Mouse (Mus musculus): ENCODE results near the gene Ppox. TPM values are rescaled to one million over a fixed set of nuclear protein-coding genes. Genes with fewer than 3 reads are reported as not detected.
A peak's percentile ranks its signal among the peaks of the same experiment; 100 is the strongest.

Ppox gene
- polyA plus RNA-seq, 1 experiment = 9.0 TPM

DNA sequence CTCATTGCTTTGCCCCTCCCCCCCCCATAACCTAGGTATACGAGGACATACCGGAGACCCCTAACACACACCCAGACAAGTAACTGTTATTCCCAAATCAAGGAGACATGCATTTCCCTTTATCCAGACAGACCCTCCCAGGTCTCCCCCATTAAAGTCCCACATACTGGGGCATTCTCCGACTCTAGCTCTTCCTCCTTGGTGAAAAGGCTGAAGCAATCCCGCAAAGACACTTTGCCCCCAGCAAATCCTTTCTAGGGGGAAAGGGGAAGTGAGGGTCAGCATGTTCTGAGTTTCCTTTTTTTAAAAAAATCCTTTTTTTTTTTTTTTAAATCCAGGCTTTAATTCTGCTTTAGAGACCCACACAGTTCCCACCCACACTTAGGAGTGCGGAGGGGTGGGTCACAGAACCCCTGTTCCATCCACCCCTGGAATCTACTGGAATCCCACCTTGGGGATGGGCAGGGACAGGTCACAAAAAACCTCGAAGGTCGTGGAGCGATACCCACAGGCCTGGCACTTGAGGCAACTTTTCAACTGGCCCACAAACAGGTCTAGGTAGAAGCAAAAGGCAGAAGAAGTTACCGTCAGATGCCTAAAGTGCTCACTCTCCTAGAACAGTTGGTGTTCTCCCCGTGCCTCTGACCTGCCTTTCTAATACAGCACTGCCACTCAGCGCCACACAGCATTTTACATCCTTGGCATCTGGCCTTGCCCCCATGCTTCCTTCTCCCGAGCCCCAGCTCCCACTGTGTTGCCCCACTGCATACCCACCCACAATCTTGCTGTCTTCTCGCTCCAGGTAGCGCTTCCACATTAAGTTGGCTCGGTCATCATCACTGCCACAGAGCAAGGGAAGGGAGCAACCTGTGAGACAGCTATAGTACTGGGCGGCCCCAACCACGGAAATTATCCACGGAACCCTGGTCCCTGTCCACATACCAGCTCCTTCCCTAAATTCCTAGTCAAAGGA is 2.5 kb upstream of the Ppox start:
- Histone ChIP-seq H3K79me2 (ENCODE audit: control insufficient read depth, insufficient read depth) (peaks cover 17% of the 10 kb centered on the region), H3ac (ENCODE audit: control insufficient read depth, insufficient read length, low read depth) (no peak overlapping the region), H3K27me3 (ENCODE audit: control insufficient read depth, insufficient read depth, insufficient read length) (no peaks in the 10 kb centered on the region), H3K79me3 (ENCODE audit: low read depth) (peaks cover 7% of the 10 kb centered on the region), H3K36me3 (ENCODE audit: control insufficient read depth, insufficient read depth) (peaks cover 30% of the 10 kb centered on the region), H3K4me3 (ENCODE audit: insufficient read depth, poor library complexity, severe bottlenecking) (no peak overlapping the region)
- TF ChIP-seq MYOG (IDR thresholded peaks at IDR 0.05; ENCODE audit: control insufficient read depth, extremely low read depth, insufficient read length) (no peak), MYOD1 (IDR thresholded peaks at IDR 0.05; ENCODE audit: control insufficient read depth, insufficient read length, low read depth) (no peak), USF1 (IDR thresholded peaks at IDR 0.05; ENCODE audit: low read depth) (no peak)

DNA sequence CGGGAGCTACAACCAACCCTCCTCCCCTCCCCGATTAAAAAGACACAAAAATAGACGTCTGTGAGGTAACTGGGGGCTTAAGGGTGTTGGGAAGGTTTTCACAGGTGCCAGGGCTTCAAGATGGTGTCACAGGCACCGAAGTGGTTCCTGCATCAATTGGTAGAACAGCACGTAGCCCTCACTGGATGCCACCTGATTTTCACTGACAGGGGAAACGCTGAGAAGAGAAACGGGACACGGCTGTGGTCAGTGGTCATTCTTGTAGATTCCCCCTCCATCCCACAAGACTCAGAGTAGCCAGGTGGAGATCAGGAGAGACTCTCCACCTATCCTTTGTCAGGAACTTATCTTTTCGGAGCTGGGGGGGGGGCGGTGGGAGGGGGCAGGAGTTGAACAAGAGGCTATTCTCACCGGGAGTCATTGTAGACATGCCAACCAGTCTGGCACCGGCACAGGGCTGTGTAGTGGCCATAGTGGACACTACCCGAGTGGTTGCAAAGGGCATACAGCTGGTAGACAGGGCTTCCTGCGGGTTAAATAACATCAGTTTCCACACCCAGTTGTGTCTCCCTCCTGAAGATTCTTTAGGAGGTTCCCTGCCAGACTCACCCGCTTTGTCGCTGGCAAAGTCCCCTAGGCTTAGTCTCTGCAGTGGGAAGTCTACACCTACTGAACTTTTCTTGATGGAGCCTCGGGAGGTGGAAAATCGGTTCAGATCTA is 1.3 kb upstream of the Ppox start:
- Histone ChIP-seq H3K4me3 (ENCODE audit: insufficient read depth, poor library complexity, severe bottlenecking) (no peak overlapping the region), H3K36me3 (ENCODE audit: control insufficient read depth, insufficient read depth) (peaks cover 30% of the 10 kb centered on the region), H3K79me3 (ENCODE audit: low read depth) (peaks cover 7% of the 10 kb centered on the region), H3ac (ENCODE audit: control insufficient read depth, insufficient read length, low read depth) (no peak overlapping the region), H3K27me3 (ENCODE audit: control insufficient read depth, insufficient read depth, insufficient read length) (no peaks in the 10 kb centered on the region), H3K79me2 (ENCODE audit: control insufficient read depth, insufficient read depth) (peaks cover 14% of the 10 kb centered on the region)
- TF ChIP-seq FOSL1 (IDR thresholded peaks at IDR 0.05; ENCODE audit: insufficient read depth, low read length, poor library complexity, severe bottlenecking) (no peak), MYOD1 (IDR thresholded peaks at IDR 0.05; ENCODE audit: control insufficient read depth, insufficient read length, low read depth) (no peak), CTCF (IDR thresholded peaks at IDR 0.05; ENCODE audit: control insufficient read depth, insufficient read depth, insufficient read length) (no peak), MYOG (IDR thresholded peaks at IDR 0.05; ENCODE audit: control insufficient read depth, extremely low read depth, insufficient read length) (no peak), USF1 (IDR thresholded peaks at IDR 0.05; ENCODE audit: low read depth) (no peak), CEBPB (IDR thresholded peaks at IDR 0.05; ENCODE audit: low read depth) (no peak), MAX (IDR thresholded peaks at IDR 0.05) (no peak)

DNA sequence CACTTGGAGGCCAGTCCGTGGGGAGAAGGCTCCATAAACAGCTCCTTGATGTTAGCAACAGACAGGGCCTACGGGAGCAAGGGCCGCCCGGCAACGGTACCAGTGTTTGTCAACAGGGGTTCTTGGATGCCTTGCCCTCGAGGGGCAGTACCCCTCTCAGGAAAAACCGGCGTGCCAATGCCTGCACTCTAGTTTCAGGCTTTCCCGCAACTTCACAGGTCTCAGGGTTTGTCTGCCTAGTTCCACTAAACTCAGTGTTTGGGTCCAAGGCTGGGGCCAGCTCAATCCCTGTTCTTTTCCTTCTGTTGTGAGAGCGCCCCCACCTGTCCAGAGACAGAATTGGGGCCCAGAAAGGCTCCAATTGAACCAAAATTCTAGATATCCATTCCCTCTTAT is 540 bp upstream of the Ppox start:
- Histone ChIP-seq H3K27me3 (ENCODE audit: control insufficient read depth, insufficient read depth, insufficient read length) (no peaks in the 10 kb centered on the region), H3K79me2 (ENCODE audit: control insufficient read depth, insufficient read depth) (peaks cover 7% of the 10 kb centered on the region), H3K4me3 (ENCODE audit: insufficient read depth, poor library complexity, severe bottlenecking) (peak overlapping the region; percentile 38), H3K36me3 (ENCODE audit: control insufficient read depth, insufficient read depth) (peaks cover 35% of the 10 kb centered on the region), H3K79me3 (ENCODE audit: low read depth) (peaks cover 2% of the 10 kb centered on the region), H3ac (ENCODE audit: control insufficient read depth, insufficient read length, low read depth) (peak overlapping the region; percentile 58)
- TF ChIP-seq CEBPB (IDR thresholded peaks at IDR 0.05; ENCODE audit: low read depth) (no peak), CTCF (IDR thresholded peaks at IDR 0.05; ENCODE audit: control insufficient read depth, insufficient read depth, insufficient read length) (peak; percentile 18)

DNA sequence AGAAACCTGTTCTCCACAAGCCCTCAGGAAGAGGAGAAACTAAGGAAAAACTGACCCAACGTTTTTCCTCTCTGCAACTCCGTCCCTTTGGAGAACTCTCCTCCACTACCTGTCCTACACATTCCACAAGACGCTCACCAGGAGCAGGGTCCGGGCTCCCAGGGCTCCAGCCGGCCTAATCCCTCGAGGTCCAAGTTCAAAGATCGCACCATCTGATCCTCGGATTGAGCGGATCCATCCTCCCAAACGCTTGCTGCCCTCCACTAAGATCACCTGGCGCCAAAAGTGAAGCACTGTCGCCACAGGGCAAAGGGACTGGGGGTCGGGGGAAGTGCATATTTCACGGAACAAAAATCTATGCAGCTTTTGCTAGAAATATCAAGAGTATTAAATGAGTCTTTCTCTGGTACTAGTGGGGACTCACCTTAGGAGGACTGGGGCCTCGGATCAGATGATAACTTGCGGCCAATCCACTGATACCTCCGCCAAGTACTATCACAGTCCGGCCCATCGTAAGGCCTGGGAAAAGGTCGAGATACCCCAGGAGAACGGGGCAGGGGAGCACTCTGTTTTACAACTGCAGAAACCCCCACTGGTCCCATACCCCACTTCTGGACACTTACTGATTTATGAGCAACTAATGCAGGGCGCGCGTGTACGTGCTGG is 603 bp downstream of the Ppox start:
- Histone ChIP-seq H3K4me3 (ENCODE audit: insufficient read depth, poor library complexity, severe bottlenecking) (peak overlapping the region; percentile 55), H3K79me3 (ENCODE audit: low read depth) (no peaks in the 10 kb centered on the region), H3K79me2 (ENCODE audit: control insufficient read depth, insufficient read depth) (no peaks in the 10 kb centered on the region), H3K36me3 (ENCODE audit: control insufficient read depth, insufficient read depth) (peaks cover 40% of the 10 kb centered on the region), H3K27me3 (ENCODE audit: control insufficient read depth, insufficient read depth, insufficient read length) (no peaks in the 10 kb centered on the region), H3ac (ENCODE audit: control insufficient read depth, insufficient read length, low read depth) (peak overlapping the region; percentile 80)
- TF ChIP-seq CEBPB (IDR thresholded peaks at IDR 0.05; ENCODE audit: low read depth) = no peak
- no peak for TF ChIP-seq MAX (IDR thresholded peaks at IDR 0.05)
- no peak for TF ChIP-seq MYOG (IDR thresholded peaks at IDR 0.05; ENCODE audit: control insufficient read depth, extremely low read depth, insufficient read length)
- no peak for TF ChIP-seq FOSL1 (IDR thresholded peaks at IDR 0.05; ENCODE audit: insufficient read depth, low read length, poor library complexity, severe bottlenecking)
- TF ChIP-seq CTCF (IDR thresholded peaks at IDR 0.05; ENCODE audit: control insufficient read depth, insufficient read depth, insufficient read length) = no peak
- TF ChIP-seq MYOD1 (IDR thresholded peaks at IDR 0.05; ENCODE audit: control insufficient read depth, insufficient read length, low read depth) = no peak
- TF ChIP-seq USF1 (IDR thresholded peaks at IDR 0.05; ENCODE audit: low read depth) = no peak

DNA sequence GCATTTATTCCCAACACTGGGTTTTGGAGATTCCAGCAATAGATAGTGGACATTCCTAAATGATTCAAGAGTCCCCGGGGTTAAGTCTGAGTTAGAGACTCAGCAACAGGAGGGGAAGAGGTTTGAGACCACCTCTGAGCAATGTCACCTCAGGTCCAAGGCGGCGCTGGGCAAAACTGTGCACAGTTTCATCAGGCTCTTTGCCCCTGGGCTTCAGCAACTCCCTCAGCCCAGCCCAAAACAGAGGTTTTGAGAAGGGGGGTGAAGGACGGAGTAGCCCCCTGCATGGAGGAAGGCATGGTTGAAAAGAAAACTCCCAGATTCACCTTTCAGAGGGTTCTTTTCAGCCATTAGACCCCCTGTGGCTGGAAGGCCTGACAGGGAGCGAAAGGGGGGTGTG is 1.3 kb downstream of the Ppox start:
- Histone ChIP-seq H3K79me3 (ENCODE audit: low read depth) (no peaks in the 10 kb centered on the region), H3K27me3 (ENCODE audit: control insufficient read depth, insufficient read depth, insufficient read length) (no peaks in the 10 kb centered on the region), H3K36me3 (ENCODE audit: control insufficient read depth, insufficient read depth) (peaks cover 40% of the 10 kb centered on the region), H3ac (ENCODE audit: control insufficient read depth, insufficient read length, low read depth) (no peak overlapping the region), H3K4me3 (ENCODE audit: insufficient read depth, poor library complexity, severe bottlenecking) (peak overlapping the region; percentile 55), H3K79me2 (ENCODE audit: control insufficient read depth, insufficient read depth) (no peaks in the 10 kb centered on the region)
- no peak for TF ChIP-seq FOSL1 (IDR thresholded peaks at IDR 0.05; ENCODE audit: insufficient read depth, low read length, poor library complexity, severe bottlenecking)
- TF ChIP-seq MYOD1 (IDR thresholded peaks at IDR 0.05; ENCODE audit: control insufficient read depth, insufficient read length, low read depth) = no peak
- no peak for TF ChIP-seq MYOG (IDR thresholded peaks at IDR 0.05; ENCODE audit: control insufficient read depth, extremely low read depth, insufficient read length)
- TF ChIP-seq CTCF (IDR thresholded peaks at IDR 0.05; ENCODE audit: control insufficient read depth, insufficient read depth, insufficient read length) = no peak
- TF ChIP-seq MAX (IDR thresholded peaks at IDR 0.05) = no peak
- TF ChIP-seq USF1 (IDR thresholded peaks at IDR 0.05; ENCODE audit: low read depth) = no peak
- no peak for TF ChIP-seq CEBPB (IDR thresholded peaks at IDR 0.05; ENCODE audit: low read depth)
